Mouse (Mus musculus) neural tube, embryonic 13.5 days (tissue): ENCODE results near the gene Uvssa. TPM values are rescaled to one million over a fixed set of nuclear protein-coding genes. Genes with fewer than 3 reads are reported as not detected.
A peak's percentile ranks its signal among the peaks of the same experiment; 100 is the strongest.

ENCODE experiments used
- ATAC-seq: fragments of 200-750 bp; cut with Nextera tagmentation; 2 replicates; pipeline ENCODE4 v1.8.0; 2017; ENCODE audit warnings: low read depth, mild to moderate bottlenecking, moderate TSS enrichment, moderate library complexity
- H3K27ac ChIP-seq: fragments of 300-500 bp; sonication (generic); replicated peaks from 2 replicates; pipeline ENCODE4 v1.5.1; 2015; ENCODE audit warnings: moderate library complexity, mild to moderate bottlenecking, inconsistent platforms
- H3K27me3 ChIP-seq: fragments of 300-500 bp; sonication (generic); 2 replicates; pipeline ENCODE4 v1.6.1; 2015; ENCODE audit warnings: mild to moderate bottlenecking, inconsistent platforms
- H3K36me3 ChIP-seq: fragments of 300-500 bp; sonication (generic); 2 replicates; pipeline ENCODE4 v1.6.1; 2015; ENCODE audit warnings: mild to moderate bottlenecking, inconsistent platforms
- H3K4me1 ChIP-seq: fragments of 300-500 bp; sonication (generic); replicated peaks from 2 replicates; pipeline ENCODE4 v1.6.1; 2015; ENCODE audit warnings: inconsistent platforms
- H3K4me2 ChIP-seq: fragments of 300-500 bp; sonication (generic); 2 replicates; pipeline ENCODE4 v1.6.1; 2015; ENCODE audit warnings: inconsistent platforms, mild to moderate bottlenecking, moderate library complexity
- H3K4me3 ChIP-seq: fragments of 300-500 bp; sonication (generic); 2 replicates; pipeline ENCODE4 v1.5.1; 2015; ENCODE audit warnings: mild to moderate bottlenecking, inconsistent platforms
- H3K9ac ChIP-seq: fragments of 300-500 bp; sonication (generic); 2 replicates; pipeline ENCODE4 v1.6.1; 2015; ENCODE audit warnings: moderate library complexity, mild to moderate bottlenecking, inconsistent platforms
- H3K9me3 ChIP-seq: fragments of 300-500 bp; sonication (generic); 2 replicates; pipeline ENCODE4 v1.6.1; 2016; ENCODE audit warnings: inconsistent platforms
- WGBS: fragments of 180-500 bp; shearing (Covaris S2); methylation state at CpG from one replicate; pipeline ENCODE4 v1.1.7; 2015; 5-methylcytosine and 5-hydroxymethylcytosine counted together
- polyA plus RNA-seq: library from polyadenylated mRNA; unstranded; fragments of >200 nt; fragmentation: Nextera tagmentation; extraction: Ambion mirVana; gene quantifications from 2 replicates; pipeline ENCODE4 v1.2.1, GENCODE M21; 2015

Gene Uvssa
- polyA plus RNA-seq, 1 experiment from 2014 or later = 7.9 TPM

DNA sequence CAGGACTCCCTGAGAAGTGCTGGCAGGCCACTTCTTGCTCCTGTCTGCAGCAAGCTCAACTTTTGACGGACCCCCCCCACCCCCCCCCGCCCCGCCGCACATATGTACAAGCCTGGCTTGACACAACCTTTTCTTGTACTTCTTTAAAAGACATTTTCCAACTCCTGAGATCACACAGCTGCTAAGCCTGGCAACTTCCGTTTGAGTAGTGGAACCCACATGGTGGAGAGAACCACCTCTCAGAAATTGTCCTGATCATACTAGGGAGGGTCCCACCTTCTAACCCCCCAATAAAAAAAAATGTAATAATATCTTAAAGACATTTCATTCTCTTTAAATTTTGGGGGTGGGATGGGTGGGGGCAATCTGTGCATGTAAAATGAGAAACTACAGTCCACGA lies 1.2 kb upstream of the Uvssa start:
- Histone ChIP-seq H3K9ac (peak overlapping the region; percentile 78), H3K4me3 (peak overlapping the region; percentile 64; the same call in 1 of the 2 replicates), H3K27me3 (no peaks in the 10 kb centered on the region), H3K4me1 (peaks cover 17% of the 10 kb centered on the region), H3K4me2 (peak overlapping the region; percentile 91), H3K9me3 (no peaks in the 10 kb centered on the region), H3K36me3 (peaks cover 33% of the 10 kb centered on the region), H3K27ac (no peak overlapping the region)
- no peak for ATAC-seq
- WGBS = 67% methylated on average over 6 of the region's 6 CpGs

DNA sequence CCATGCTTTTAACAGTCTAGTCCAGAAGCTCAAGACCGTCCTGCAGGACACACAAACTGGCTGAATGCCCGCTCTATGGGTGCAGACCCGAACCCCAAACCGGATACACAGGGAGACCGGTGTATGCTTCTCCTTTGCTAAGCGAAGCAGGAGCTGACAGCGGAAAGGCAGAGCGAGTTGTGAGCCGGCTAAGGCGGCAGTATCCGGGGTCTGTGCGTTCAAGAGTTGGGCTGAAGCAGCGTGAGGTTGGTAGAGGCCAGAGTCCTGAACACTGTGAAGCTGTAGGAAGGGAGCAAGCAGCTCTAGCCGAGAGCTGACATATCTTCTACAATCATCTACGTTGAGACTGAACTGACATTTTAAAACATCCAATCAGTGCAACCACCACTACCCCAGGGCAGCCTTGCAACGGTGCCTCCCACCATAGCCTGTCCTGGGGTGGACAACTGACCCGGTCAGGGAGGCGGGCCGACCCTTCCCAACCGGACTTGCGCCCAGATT lies 498 bp upstream of the Uvssa start:
- peaks cover 27% of the 10 kb centered on the region for H3K36me3 ChIP-seq
- peak overlapping the region; percentile 64 for H3K4me3 ChIP-seq
- H3K9ac ChIP-seq = peak overlapping the region; percentile 78
- H3K4me2 ChIP-seq = peak overlapping the region; percentile 91
- peaks cover 17% of the 10 kb centered on the region for H3K4me1 ChIP-seq
- H3K9me3 ChIP-seq = no peaks in the 10 kb centered on the region
- WGBS = 2% methylated on average over 21 of the region's 21 CpGs
- no peaks in the 10 kb centered on the region for H3K27me3 ChIP-seq
- H3K27ac ChIP-seq = peak overlapping the region; percentile 97
- peak; percentile 74 for ATAC-seq

DNA sequence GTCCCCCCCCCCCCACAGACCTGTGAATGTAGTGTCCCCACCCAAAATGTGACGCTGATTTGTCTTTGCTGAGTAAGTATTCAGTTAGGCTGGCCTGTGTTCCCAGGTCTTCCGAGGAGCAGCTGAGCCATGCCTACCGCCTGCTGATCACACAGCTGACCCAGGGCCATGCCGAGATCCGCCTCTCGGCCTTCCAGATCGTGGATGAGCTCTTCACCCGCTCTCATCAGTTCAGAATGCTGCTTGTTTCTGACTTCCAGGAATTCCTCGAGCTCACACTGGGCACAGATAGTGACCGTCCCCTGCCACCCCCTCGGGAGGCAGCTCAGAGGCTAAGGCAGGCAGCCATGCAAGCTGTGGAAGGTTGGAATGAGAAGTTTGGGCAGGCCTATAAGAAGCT lies 9.2 kb downstream of the Uvssa start:
- 86% methylated on average over 11 of the region's 11 CpGs for WGBS

DNA sequence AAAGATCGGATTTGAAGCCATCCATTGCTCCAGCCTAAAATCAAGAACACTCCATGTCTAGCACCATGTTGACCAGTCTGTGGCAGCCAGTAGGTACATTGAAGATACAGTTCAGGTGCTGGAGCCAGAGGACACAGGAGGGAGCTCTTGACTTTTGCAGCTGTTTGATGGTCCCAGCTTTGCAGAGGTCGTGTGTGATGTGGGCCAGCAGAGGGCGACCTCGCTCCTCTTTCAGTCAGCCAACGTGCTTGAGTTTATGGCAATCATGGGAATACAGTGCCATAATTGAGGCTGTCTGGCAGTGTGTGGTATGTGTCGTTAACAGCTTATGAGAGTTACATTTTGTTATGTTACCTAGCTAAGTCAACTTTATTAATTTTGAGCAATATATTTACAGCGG lies 15.5 kb downstream of the Uvssa start:
- ATAC-seq = peak; percentile 80
- WGBS = 19% methylated on average over 7 of the region's 7 CpGs

More for the DNA sequence above, 9.2 kb downstream of the Uvssa start:
- Histone ChIP-seq H3K4me3 (no peak overlapping the region), H3K9ac (no peak overlapping the region), H3K4me1 (no peaks in the 10 kb centered on the region), H3K27me3 (no peaks in the 10 kb centered on the region; the same call in 1 of the 2 replicates), H3K9me3 (no peaks in the 10 kb centered on the region), H3K27ac (no peak overlapping the region), H3K36me3 (peaks cover 51% of the 10 kb centered on the region), H3K4me2 (no peak overlapping the region)
- no peak for ATAC-seq

DNA sequence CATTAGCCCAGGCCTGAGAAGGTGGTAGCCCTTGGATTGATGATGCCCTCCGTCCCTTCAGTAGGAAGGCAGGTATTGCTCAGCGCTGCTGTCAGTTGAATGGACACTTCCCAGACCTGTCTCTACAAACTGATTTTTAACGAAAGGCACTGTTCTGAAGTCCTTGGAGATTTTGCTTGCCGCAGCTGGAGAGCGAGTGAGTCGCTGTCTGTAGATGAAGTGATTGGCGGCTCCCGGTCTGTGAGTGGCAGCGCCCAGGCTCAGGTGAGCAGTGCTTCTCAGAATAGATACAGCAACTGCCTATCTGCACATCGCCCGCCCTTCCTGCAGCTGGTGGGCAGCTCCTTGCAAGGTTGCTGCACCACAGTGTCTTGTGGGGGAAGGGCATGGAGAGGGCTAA lies 17.3 kb downstream of the Uvssa start:
- no peak overlapping the region for H3K4me2 ChIP-seq
- H3K9me3 ChIP-seq = no peaks in the 10 kb centered on the region
- peaks cover 24% of the 10 kb centered on the region for H3K27me3 ChIP-seq
- H3K9ac ChIP-seq = no peak overlapping the region
- H3K4me3 ChIP-seq = no peak overlapping the region
- peaks cover 19% of the 10 kb centered on the region for H3K36me3 ChIP-seq
- ATAC-seq = no peak
- H3K27ac ChIP-seq = no peak overlapping the region
- peaks cover 49% of the 10 kb centered on the region for H3K4me1 ChIP-seq
- WGBS = 81% methylated on average over 11 of the region's 11 CpGs

More for the DNA sequence above, 15.5 kb downstream of the Uvssa start:
- peaks cover 31% of the 10 kb centered on the region for H3K36me3 ChIP-seq
- no peaks in the 10 kb centered on the region for H3K9me3 ChIP-seq
- peaks cover 24% of the 10 kb centered on the region for H3K27me3 ChIP-seq
- peaks cover 36% of the 10 kb centered on the region for H3K4me1 ChIP-seq
- H3K4me3 ChIP-seq = no peak overlapping the region
- H3K9ac ChIP-seq = no peak overlapping the region
- no peak overlapping the region for H3K27ac ChIP-seq
- H3K4me2 ChIP-seq = no peak overlapping the region

DNA sequence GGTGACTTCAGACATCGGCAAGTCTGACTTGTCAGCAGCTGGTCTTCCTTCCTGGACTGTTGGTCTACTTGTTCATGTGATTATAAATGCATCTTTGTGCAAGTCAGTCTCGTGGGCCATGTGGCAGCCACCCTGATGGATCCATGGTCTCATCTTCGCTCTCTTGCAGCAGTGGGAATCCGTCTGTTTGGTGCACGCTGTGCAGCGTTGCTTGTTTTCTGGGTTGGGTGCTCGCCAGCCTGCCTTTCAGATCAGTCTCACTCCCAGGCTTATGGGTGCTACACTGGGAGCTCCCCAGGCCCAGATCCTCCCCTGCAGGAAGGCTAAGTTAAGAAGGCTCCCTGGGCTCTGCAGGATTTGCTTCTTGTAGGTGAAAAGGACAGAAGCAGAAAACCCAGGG lies 18.5 kb downstream of the Uvssa start:
- Histone ChIP-seq H3K36me3 (peaks cover 10% of the 10 kb centered on the region), H3K9me3 (no peaks in the 10 kb centered on the region), H3K27ac (no peak overlapping the region), H3K27me3 (peaks cover 24% of the 10 kb centered on the region), H3K9ac (no peak overlapping the region), H3K4me3 (no peak overlapping the region), H3K4me1 (peaks cover 57% of the 10 kb centered on the region), H3K4me2 (no peak overlapping the region)
- ATAC-seq = no peak
- WGBS = 70% methylated on average over 7 of the region's 7 CpGs

DNA sequence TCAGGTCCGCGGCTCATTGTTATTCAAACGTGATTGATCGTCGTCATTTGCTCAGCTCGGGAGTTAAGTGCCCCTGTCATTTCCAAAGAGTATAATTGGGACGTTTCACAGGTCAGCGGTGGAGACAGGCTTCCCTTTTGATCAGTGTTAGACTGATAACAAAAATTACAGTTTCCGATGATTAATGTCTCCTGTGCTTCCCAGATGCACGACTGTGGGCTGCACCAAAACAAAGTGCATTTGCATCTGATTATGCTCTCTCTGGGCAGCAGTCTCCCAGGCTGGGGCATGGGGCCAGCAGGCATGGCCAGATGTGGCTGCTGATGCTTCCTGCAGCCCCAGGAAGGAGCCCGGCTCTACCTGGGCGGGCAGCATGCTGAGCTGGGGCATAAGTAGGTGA lies 22.5 kb downstream of the Uvssa start:
- Histone ChIP-seq H3K9me3 (no peaks in the 10 kb centered on the region), H3K4me1 (peaks cover 40% of the 10 kb centered on the region), H3K27me3 (peaks cover 14% of the 10 kb centered on the region; the same call in 1 of the 2 replicates), H3K9ac (no peak overlapping the region), H3K4me2 (no peak overlapping the region), H3K36me3 (peaks cover 15% of the 10 kb centered on the region; the same call in 1 of the 2 replicates), H3K4me3 (no peak overlapping the region), H3K27ac (0 out of 2 replicates have a peak overlapping the region, but pooled peaks have one; percentile 18)
- 38% methylated on average over 12 of the region's 12 CpGs for WGBS
- peak; percentile 28; the same call in 1 of the 2 replicates for ATAC-seq

DNA sequence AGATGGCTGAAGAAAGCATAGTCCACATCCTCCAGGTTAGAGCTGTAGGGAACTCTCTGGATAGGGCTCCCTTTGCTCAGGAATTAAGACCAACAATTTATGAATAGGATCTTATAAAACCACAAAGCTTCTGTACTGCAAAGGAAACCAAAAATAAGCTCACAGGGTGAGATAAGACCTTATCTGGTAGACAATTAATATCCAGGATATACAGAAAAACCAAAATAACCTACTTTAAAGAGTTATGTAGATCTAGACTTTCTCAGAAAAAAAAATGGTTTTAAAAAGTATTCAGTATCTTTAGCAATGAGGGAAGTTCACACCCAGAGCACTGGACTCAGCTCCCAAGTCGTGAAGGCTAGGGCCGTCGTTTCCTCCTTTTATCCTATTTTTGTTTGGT lies 42.0 kb downstream of the Uvssa start:
- WGBS = 70% methylated on average over 3 of the region's 3 CpGs

DNA sequence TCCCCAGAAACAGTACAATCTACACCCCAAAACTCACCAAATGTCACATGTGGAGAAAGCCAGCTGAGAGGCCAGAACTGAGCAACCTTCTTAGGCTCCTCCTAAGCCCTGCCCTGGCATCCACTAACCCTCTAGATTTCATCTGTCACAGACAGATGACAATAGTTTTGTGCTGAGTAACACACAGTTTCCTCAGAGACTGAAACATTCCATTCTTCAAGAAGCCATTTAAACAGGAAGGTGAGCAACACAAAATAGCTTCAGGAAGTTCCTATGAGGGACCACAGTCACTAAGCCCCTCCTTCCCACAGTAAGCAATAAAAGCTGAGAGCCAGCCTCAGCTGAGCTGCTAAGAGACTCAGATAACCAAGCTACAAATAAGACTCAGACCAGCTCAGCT lies 49.1 kb downstream of the Uvssa start:
- Histone ChIP-seq H3K4me2 (no peak overlapping the region), H3K9ac (no peak overlapping the region), H3K36me3 (no peaks in the 10 kb centered on the region), H3K27ac (no peak overlapping the region), H3K4me1 (peaks cover 12% of the 10 kb centered on the region), H3K27me3 (peaks cover 83% of the 10 kb centered on the region), H3K4me3 (no peak overlapping the region), H3K9me3 (no peaks in the 10 kb centered on the region)
- ATAC-seq = no peak

More for the DNA sequence above, 42.0 kb downstream of the Uvssa start:
- no peak for ATAC-seq
- peaks cover 13% of the 10 kb centered on the region for H3K36me3 ChIP-seq
- H3K4me3 ChIP-seq = no peak overlapping the region
- no peak overlapping the region for H3K27ac ChIP-seq
- H3K4me1 ChIP-seq = no peaks in the 10 kb centered on the region
- H3K9ac ChIP-seq = no peak overlapping the region
- H3K4me2 ChIP-seq = no peak overlapping the region
- no peaks in the 10 kb centered on the region for H3K9me3 ChIP-seq
- peaks cover 15% of the 10 kb centered on the region for H3K27me3 ChIP-seq

DNA sequence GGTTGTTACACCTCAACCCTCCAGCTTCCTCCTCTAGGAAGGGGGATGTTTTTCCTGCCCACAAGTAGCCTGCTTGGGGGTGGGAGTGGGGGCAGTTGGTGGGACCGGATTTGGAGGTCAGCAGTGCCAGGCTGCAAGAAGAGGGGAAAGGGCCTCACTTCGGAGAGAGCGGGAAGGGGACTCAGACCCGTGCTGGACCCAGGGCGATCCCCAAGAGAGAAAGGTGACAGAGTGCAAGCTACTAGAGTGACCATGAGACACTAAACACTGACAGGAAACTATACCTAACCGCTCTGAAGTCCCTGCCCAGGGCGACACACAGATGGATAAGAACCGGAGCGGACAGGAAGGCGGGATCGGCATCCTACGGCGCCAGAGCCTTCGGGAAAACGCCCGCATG lies 51.8 kb downstream of the Uvssa start:
- H3K27ac ChIP-seq = no peak overlapping the region
- H3K36me3 ChIP-seq = no peaks in the 10 kb centered on the region
- peak overlapping the region; percentile 26; the same call in 1 of the 2 replicates for H3K4me3 ChIP-seq
- no peak overlapping the region for H3K9ac ChIP-seq
- H3K4me1 ChIP-seq = peaks cover 33% of the 10 kb centered on the region
- no peak for ATAC-seq
- H3K4me2 ChIP-seq = peak overlapping the region; percentile 44
- peaks cover 100% of the 10 kb centered on the region for H3K27me3 ChIP-seq
- H3K9me3 ChIP-seq = no peaks in the 10 kb centered on the region
- under 1% methylated on average over 16 of the region's 16 CpGs for WGBS

DNA sequence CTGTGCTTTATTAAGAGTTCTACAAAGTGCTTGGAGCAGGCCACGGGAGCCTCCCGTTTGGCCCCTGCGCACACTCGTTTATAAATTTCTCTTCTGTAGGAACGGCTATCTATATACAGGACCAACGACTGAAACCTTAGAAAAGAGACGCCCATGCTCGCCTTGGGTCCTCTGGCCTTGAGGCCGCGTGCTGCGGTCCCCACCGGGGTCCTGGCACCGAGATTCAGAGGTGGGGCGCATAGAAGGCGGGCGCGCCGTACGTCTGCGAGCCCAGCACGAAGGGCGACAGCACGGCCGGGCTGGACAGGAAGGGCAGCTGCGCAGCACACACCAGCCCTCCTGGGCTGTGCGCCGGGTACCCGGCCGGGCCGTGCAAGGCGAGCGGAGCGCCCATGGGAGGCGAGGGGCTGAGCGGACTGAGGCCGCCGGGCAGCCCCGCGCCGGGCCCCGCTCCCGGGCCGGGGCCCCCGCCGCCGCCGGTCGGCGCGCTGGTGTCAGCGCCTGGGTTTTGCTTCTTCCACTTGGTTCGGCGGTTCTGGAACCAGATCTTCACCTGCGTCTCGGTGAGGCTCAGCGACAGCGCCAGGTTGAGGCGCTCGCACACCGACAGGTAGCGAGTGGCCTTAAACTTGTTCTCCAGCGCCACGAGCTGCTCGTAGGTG lies 52.3 kb downstream of the Uvssa start:
- Histone ChIP-seq H3K4me2 (peak overlapping the region; percentile 44), H3K27ac (no peak overlapping the region), H3K4me1 (peaks cover 36% of the 10 kb centered on the region), H3K36me3 (no peaks in the 10 kb centered on the region), H3K9ac (0 out of 2 replicates have a peak overlapping the region, but pooled peaks have one; percentile 38), H3K4me3 (peak overlapping the region; percentile 26), H3K9me3 (no peaks in the 10 kb centered on the region), H3K27me3 (peaks cover 100% of the 10 kb centered on the region)
- no peak for ATAC-seq
- WGBS = 1% methylated on average over 57 of the region's 64 CpGs

DNA sequence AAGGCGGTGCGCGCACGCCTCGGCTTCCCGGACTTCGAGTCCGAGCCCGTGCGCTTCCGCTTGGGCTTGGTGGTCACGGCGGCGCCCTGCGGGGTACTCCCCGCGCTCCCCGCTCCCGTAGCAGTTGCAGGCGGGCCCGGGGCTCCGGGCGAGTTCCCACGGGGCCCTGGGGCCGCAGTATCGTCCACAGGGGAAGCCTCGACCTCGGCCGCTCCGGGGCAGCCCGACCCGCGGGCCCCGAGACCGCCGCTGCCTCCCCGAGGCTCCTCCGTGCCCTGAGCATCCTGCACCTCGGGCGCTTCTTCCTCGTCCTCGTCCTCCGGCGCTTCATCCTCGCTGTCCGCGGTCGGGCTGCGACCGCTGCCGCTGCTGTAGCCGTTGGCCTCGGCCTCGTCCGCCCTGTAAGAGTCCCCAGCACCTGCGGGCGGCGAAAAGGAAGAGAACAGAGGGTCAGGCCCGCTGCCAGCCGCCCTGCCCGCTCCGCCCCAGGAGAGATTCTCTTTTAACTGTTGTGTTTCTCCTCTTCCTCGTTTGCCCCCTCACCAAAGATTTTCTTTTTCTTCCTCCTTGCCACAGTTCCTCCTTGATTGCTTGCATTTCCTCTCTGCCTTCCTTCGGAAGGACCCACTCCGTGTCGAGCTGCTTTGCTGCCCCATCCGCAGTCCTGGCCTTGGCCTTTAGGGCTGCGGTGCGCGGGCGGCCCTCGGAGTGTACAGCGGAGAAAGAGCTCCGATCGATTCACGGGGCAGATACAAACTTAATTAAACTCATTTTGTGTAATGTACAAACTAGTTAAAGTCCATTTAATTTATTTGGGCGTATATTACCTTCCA lies 53.0 kb downstream of the Uvssa start:
- Histone ChIP-seq H3K9ac (peak overlapping the region; percentile 38; the same call in 1 of the 2 replicates), H3K4me1 (peaks cover 36% of the 10 kb centered on the region)
- WGBS = under 1% methylated on average over 74 of the region's 77 CpGs

More for the DNA sequence above, 53.0 kb downstream of the Uvssa start:
- peaks cover 100% of the 10 kb centered on the region for H3K27me3 ChIP-seq
- no peak for ATAC-seq
- no peaks in the 10 kb centered on the region for H3K9me3 ChIP-seq
- H3K4me2 ChIP-seq = peak overlapping the region; percentile 44
- no peak overlapping the region; the same call in 1 of the 2 replicates for H3K27ac ChIP-seq
- no peaks in the 10 kb centered on the region for H3K36me3 ChIP-seq
- H3K4me3 ChIP-seq = peak overlapping the region; percentile 26
